Mouse (Mus musculus): ENCODE results near the gene Hdac7. TPM values are rescaled to one million over a fixed set of nuclear protein-coding genes. Genes with fewer than 3 reads are reported as not detected.
A peak's percentile ranks its signal among the peaks of the same experiment; 100 is the strongest.

Gene Hdac7
- polyA plus RNA-seq, 1 experiment from 2014 or later: 19.4 TPM

GRCm38 (mm10) chr15:97810399-97810798 lies 33.9 kb downstream of the Hdac7 start:
- Histone ChIP-seq H3K4me2 (replicated peaks; ENCODE audit: low read depth, low read length) (no peak overlapping the region), H3K4me3 (ENCODE audit: low read depth, low read length) (no peak overlapping the region), H3K4me1 (replicated peaks; ENCODE audit: control insufficient read depth, insufficient read depth, low read length) (0 out of 2 replicates have a peak, but pooled peaks cover 2% of the 10 kb centered on the region), H3K36me3 (ENCODE audit: control insufficient read depth, insufficient read depth, low read length) (no peaks in the 10 kb centered on the region; the same call in none of the 2 replicates), H3K27ac (ENCODE audit: low read depth, low read length) (no peak overlapping the region), H3K9me3 (ENCODE audit: control insufficient read depth, low read length) (no peaks in the 10 kb centered on the region), H3K9ac (ENCODE audit: low read depth, low read length) (no peak overlapping the region), H3K27me3 (ENCODE audit: control insufficient read depth, insufficient read depth, low read length) (no peaks in the 10 kb centered on the region)
- DNase-seq (ENCODE audit: low spot score) (no peak), ATAC-seq (ENCODE audit: low FRiP score) (no peak)
- WGBS: 93% methylated on average over 5 of the region's 5 CpGs

GRCm38 (mm10) chr15:97809942-97810341 lies 34.4 kb downstream of the Hdac7 start:
- 0 out of 2 replicates have a peak, but pooled peaks cover 2% of the 10 kb centered on the region for H3K4me1 ChIP-seq (replicated peaks; ENCODE audit: control insufficient read depth, insufficient read depth, low read length)
- no peak for DNase-seq (ENCODE audit: low spot score)
- 86% methylated on average over 5 of the region's 5 CpGs for WGBS
- H3K4me2 ChIP-seq (replicated peaks; ENCODE audit: low read depth, low read length): no peak overlapping the region
- H3K27me3 ChIP-seq (ENCODE audit: control insufficient read depth, insufficient read depth, low read length): no peaks in the 10 kb centered on the region
- no peak overlapping the region for H3K4me3 ChIP-seq (ENCODE audit: low read depth, low read length)
- no peaks in the 10 kb centered on the region for H3K9me3 ChIP-seq (ENCODE audit: control insufficient read depth, low read length)
- no peak overlapping the region for H3K27ac ChIP-seq (ENCODE audit: low read depth, low read length)
- H3K9ac ChIP-seq (ENCODE audit: low read depth, low read length): no peak overlapping the region
- no peak for ATAC-seq (ENCODE audit: low FRiP score)
- no peaks in the 10 kb centered on the region; the same call in none of the 2 replicates for H3K36me3 ChIP-seq (ENCODE audit: control insufficient read depth, insufficient read depth, low read length)

- no peak for ATAC-seq (ENCODE audit: low FRiP score)
- no peaks in the 10 kb centered on the region for H3K27me3 ChIP-seq (ENCODE audit: control insufficient read depth, insufficient read depth, low read length)
- no peaks in the 10 kb centered on the region; the same call in none of the 2 replicates for H3K36me3 ChIP-seq (ENCODE audit: control insufficient read depth, insufficient read depth, low read length)
- 0 out of 2 replicates have a peak, but pooled peaks cover 2% of the 10 kb centered on the region for H3K4me1 ChIP-seq (replicated peaks; ENCODE audit: control insufficient read depth, insufficient read depth, low read length)
- H3K27ac ChIP-seq (ENCODE audit: low read depth, low read length): no peak overlapping the region
- H3K4me3 ChIP-seq (ENCODE audit: low read depth, low read length): no peak overlapping the region
- no peaks in the 10 kb centered on the region for H3K9me3 ChIP-seq (ENCODE audit: control insufficient read depth, low read length)
- no peak overlapping the region for H3K4me2 ChIP-seq (replicated peaks; ENCODE audit: low read depth, low read length)
- WGBS: 81% methylated on average over 14 of the region's 14 CpGs
- no peak for DNase-seq (ENCODE audit: low spot score)
- no peak overlapping the region for H3K9ac ChIP-seq (ENCODE audit: low read depth, low read length)
Observed at GRCm38 (mm10) chr15:97809206-97809605, 35.1 kb downstream of the Hdac7 start.

DNA sequence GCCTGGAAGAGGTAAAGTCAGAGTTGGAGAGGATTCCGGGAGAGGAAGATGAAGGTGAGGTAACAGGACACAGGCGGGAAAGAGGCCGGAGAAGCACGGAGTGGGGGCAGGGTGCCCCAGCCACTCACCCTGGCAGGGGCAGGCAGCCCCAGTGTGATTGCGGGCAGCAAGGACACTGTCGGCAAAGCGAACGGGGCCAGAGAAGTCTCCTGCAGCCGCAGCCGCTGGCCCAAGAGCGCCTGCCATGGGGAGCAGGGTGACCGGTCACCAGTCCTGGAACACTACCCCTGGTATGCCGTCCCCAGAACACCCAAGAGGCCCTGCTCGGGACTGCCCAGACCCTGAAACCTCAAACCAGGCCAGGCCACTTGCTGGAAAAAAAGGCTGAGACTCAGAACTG lies 35.8 kb downstream of the Hdac7 start:
- H3K36me3 ChIP-seq (ENCODE audit: control insufficient read depth, insufficient read depth, low read length): no peaks in the 10 kb centered on the region; the same call in none of the 2 replicates
- no peak for ATAC-seq (ENCODE audit: low FRiP score)
- WGBS: 88% methylated on average over 14 of the region's 14 CpGs
- H3K27me3 ChIP-seq (ENCODE audit: control insufficient read depth, insufficient read depth, low read length): no peaks in the 10 kb centered on the region
- H3K4me1 ChIP-seq (replicated peaks; ENCODE audit: control insufficient read depth, insufficient read depth, low read length): 0 out of 2 replicates have a peak, but pooled peaks cover 2% of the 10 kb centered on the region
- no peak overlapping the region for H3K4me2 ChIP-seq (replicated peaks; ENCODE audit: low read depth, low read length)
- no peak overlapping the region for H3K27ac ChIP-seq (ENCODE audit: low read depth, low read length)
- no peak for DNase-seq (ENCODE audit: low spot score)
- H3K4me3 ChIP-seq (ENCODE audit: low read depth, low read length): no peak overlapping the region
- no peaks in the 10 kb centered on the region for H3K9me3 ChIP-seq (ENCODE audit: control insufficient read depth, low read length)
- no peak overlapping the region for H3K9ac ChIP-seq (ENCODE audit: low read depth, low read length)

- no peaks in the 10 kb centered on the region for H3K27me3 ChIP-seq (ENCODE audit: control insufficient read depth, insufficient read depth, low read length)
- WGBS: 69% methylated on average over 12 of the region's 12 CpGs
- no peak for DNase-seq (ENCODE audit: low spot score)
- no peak overlapping the region for H3K4me3 ChIP-seq (ENCODE audit: low read depth, low read length)
- no peaks in the 10 kb centered on the region for H3K9me3 ChIP-seq (ENCODE audit: control insufficient read depth, low read length)
- no peak overlapping the region for H3K4me2 ChIP-seq (replicated peaks; ENCODE audit: low read depth, low read length)
- H3K9ac ChIP-seq (ENCODE audit: low read depth, low read length): no peak overlapping the region
- H3K27ac ChIP-seq (ENCODE audit: low read depth, low read length): no peak overlapping the region
- peaks cover under 1% of the 10 kb centered on the region; the same call in 1 of the 2 replicates for H3K4me1 ChIP-seq (replicated peaks; ENCODE audit: control insufficient read depth, insufficient read depth, low read length)
- ATAC-seq (ENCODE audit: low FRiP score): no peak
- no peaks in the 10 kb centered on the region; the same call in none of the 2 replicates for H3K36me3 ChIP-seq (ENCODE audit: control insufficient read depth, insufficient read depth, low read length)
Observed at GRCm38 (mm10) chr15:97807867-97808266, 36.4 kb downstream of the Hdac7 start.

DNA sequence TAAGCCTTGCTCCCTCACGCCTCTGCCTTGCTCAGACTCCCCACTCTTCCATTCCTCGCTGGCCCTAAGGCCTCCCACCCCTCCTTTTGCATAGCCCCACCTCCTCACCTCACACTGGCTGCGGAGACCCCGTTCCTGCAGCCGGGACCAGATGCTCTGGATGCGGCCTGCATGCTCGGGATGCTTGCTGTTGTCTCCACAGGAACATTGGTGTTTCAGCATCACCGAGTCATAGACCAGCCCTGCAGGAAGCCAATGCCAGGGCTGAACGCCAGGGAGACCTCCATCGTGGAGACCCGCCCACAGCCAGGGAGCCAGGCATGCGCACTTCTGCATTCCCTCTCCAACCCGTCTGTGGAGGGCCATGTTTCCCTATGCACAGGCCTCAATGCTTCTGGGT lies 41.7 kb downstream of the Hdac7 start:
- Histone ChIP-seq H3K27me3 (ENCODE audit: control insufficient read depth, insufficient read depth, low read length) (no peaks in the 10 kb centered on the region), H3K27ac (ENCODE audit: low read depth, low read length) (no peak overlapping the region), H3K4me2 (replicated peaks; ENCODE audit: low read depth, low read length) (peak overlapping the region; percentile 28; the same call in 1 of the 2 replicates), H3K4me1 (replicated peaks; ENCODE audit: control insufficient read depth, insufficient read depth, low read length) (peaks cover 2% of the 10 kb centered on the region; the same call in 1 of the 2 replicates), H3K9me3 (ENCODE audit: control insufficient read depth, low read length) (no peaks in the 10 kb centered on the region), H3K4me3 (ENCODE audit: low read depth, low read length) (no peak overlapping the region), H3K36me3 (ENCODE audit: control insufficient read depth, insufficient read depth, low read length) (peaks cover 3% of the 10 kb centered on the region; the same call in 1 of the 2 replicates), H3K9ac (ENCODE audit: low read depth, low read length) (no peak overlapping the region)
- peak; percentile 60; the same call in 1 of the 2 replicates for ATAC-seq (ENCODE audit: low FRiP score)
- DNase-seq (ENCODE audit: low spot score): peak; percentile 71
- 10% methylated on average over 13 of the region's 13 CpGs for WGBS

GRCm38 (mm10) chr15:97801811-97802210 lies 42.5 kb downstream of the Hdac7 start:
- ATAC-seq (ENCODE audit: low FRiP score) (no peak), DNase-seq (ENCODE audit: low spot score) (no peak)
- H3K9ac ChIP-seq (ENCODE audit: low read depth, low read length): no peak overlapping the region
- no peak overlapping the region for H3K4me3 ChIP-seq (ENCODE audit: low read depth, low read length)
- H3K36me3 ChIP-seq (ENCODE audit: control insufficient read depth, insufficient read depth, low read length): 0 out of 2 replicates have a peak, but pooled peaks cover 3% of the 10 kb centered on the region
- H3K4me1 ChIP-seq (replicated peaks; ENCODE audit: control insufficient read depth, insufficient read depth, low read length): peaks cover 2% of the 10 kb centered on the region; the same call in 1 of the 2 replicates
- no peak overlapping the region for H3K4me2 ChIP-seq (replicated peaks; ENCODE audit: low read depth, low read length)
- H3K27ac ChIP-seq (ENCODE audit: low read depth, low read length): no peak overlapping the region
- 85% methylated on average over 7 of the region's 7 CpGs for WGBS
- H3K9me3 ChIP-seq (ENCODE audit: control insufficient read depth, low read length): no peaks in the 10 kb centered on the region
- H3K27me3 ChIP-seq (ENCODE audit: control insufficient read depth, insufficient read depth, low read length): no peaks in the 10 kb centered on the region

- H3K9me3 ChIP-seq (ENCODE audit: control insufficient read depth, low read length): no peaks in the 10 kb centered on the region
- no peak for ATAC-seq (ENCODE audit: low FRiP score)
- no peak overlapping the region for H3K4me3 ChIP-seq (ENCODE audit: low read depth, low read length)
- no peak overlapping the region for H3K9ac ChIP-seq (ENCODE audit: low read depth, low read length)
- no peak overlapping the region for H3K27ac ChIP-seq (ENCODE audit: low read depth, low read length)
- no peaks in the 10 kb centered on the region for H3K27me3 ChIP-seq (ENCODE audit: control insufficient read depth, insufficient read depth, low read length)
- peaks cover 2% of the 10 kb centered on the region; the same call in 1 of the 2 replicates for H3K4me1 ChIP-seq (replicated peaks; ENCODE audit: control insufficient read depth, insufficient read depth, low read length)
- 0 out of 2 replicates have a peak, but pooled peaks cover 3% of the 10 kb centered on the region for H3K36me3 ChIP-seq (ENCODE audit: control insufficient read depth, insufficient read depth, low read length)
- no peak overlapping the region for H3K4me2 ChIP-seq (replicated peaks; ENCODE audit: low read depth, low read length)
- 85% methylated on average over 13 of the region's 13 CpGs for WGBS
- DNase-seq (ENCODE audit: low spot score): no peak
Observed at GRCm38 (mm10) chr15:97800853-97801252, 43.4 kb downstream of the Hdac7 start.

GRCm38 (mm10) chr15:97799446-97799845 lies 44.9 kb downstream of the Hdac7 start:
- H3K4me1 ChIP-seq (replicated peaks; ENCODE audit: control insufficient read depth, insufficient read depth, low read length): peaks cover 2% of the 10 kb centered on the region; the same call in 1 of the 2 replicates
- no peak overlapping the region for H3K27ac ChIP-seq (ENCODE audit: low read depth, low read length)

More at GRCm38 (mm10) chr15:97799446-97799845, 44.9 kb downstream of the Hdac7 start:
- ATAC-seq (ENCODE audit: low FRiP score) (no peak), DNase-seq (ENCODE audit: low spot score) (no peak)
- Histone ChIP-seq H3K36me3 (ENCODE audit: control insufficient read depth, insufficient read depth, low read length) (0 out of 2 replicates have a peak, but pooled peaks cover 3% of the 10 kb centered on the region), H3K9ac (ENCODE audit: low read depth, low read length) (no peak overlapping the region), H3K9me3 (ENCODE audit: control insufficient read depth, low read length) (no peaks in the 10 kb centered on the region), H3K4me2 (replicated peaks; ENCODE audit: low read depth, low read length) (no peak overlapping the region), H3K27me3 (ENCODE audit: control insufficient read depth, insufficient read depth, low read length) (no peaks in the 10 kb centered on the region), H3K4me3 (ENCODE audit: low read depth, low read length) (no peak overlapping the region)
- WGBS: 87% methylated on average over 11 of the region's 11 CpGs
